Mouse (Mus musculus) embryonic facial prominence, embryonic 12.5 days (tissue): ENCODE measurements at regions not wholly inside any gene's neighbourhood (a gene's known extent, or its start where the extent isn't known, plus 50 kb on each side); places are given as distances from the start of the nearest gene placed in this dataset.
"Not testable (repeated sequence)": the region's sequence is repeated elsewhere in the genome, so short reads cannot be mapped to it uniquely, and the experiment has no call there.

ENCODE experiments used
- ATAC-seq: fragments of 200-750 bp; cut with Nextera tagmentation; 2 replicates; pipeline ENCODE4 v1.8.0; 2017; ENCODE audit not compliant: insufficient number of reproducible peaks, insufficient read depth, low FRiP score, low TSS enrichment
- H3K27ac ChIP-seq: fragments of 300-500 bp; sonication (generic); 2 replicates; pipeline ENCODE4 v1.5.1; 2016; ENCODE audit warnings: mild to moderate bottlenecking
- H3K27me3 ChIP-seq: fragments of 300-500 bp; sonication (generic); 2 replicates; pipeline ENCODE4 v1.6.1; 2016; ENCODE audit warnings: mild to moderate bottlenecking, moderate library complexity
- H3K36me3 ChIP-seq: fragments of 300-500 bp; sonication (generic); 2 replicates; pipeline ENCODE4 v1.6.1; 2016; ENCODE audit warnings: mild to moderate bottlenecking
- H3K4me1 ChIP-seq: fragments of 300-500 bp; sonication (generic); 2 replicates; pipeline ENCODE4 v1.6.1; 2016
- H3K4me2 ChIP-seq: fragments of 300-500 bp; sonication (generic); replicated peaks from 2 replicates; pipeline ENCODE4 v1.6.1; 2016; ENCODE audit warnings: mild to moderate bottlenecking, moderate library complexity
- H3K4me3 ChIP-seq: fragments of 300-500 bp; sonication (generic); 2 replicates; pipeline ENCODE4 v1.5.1; 2016; ENCODE audit warnings: mild to moderate bottlenecking
- H3K9ac ChIP-seq: fragments of 300-500 bp; sonication (generic); 2 replicates; pipeline ENCODE4 v1.6.1; 2016; ENCODE audit warnings: mild to moderate bottlenecking, moderate library complexity
- H3K9me3 ChIP-seq: fragments of 300-500 bp; sonication (generic); 2 replicates; pipeline ENCODE4 v1.6.1; 2016; ENCODE audit warnings: mild to moderate bottlenecking, moderate library complexity
- WGBS: fragments of 180-500 bp; shearing (Covaris S2); methylation state at CpG from one replicate; pipeline ENCODE4 v1.1.7; 2016; 5-methylcytosine and 5-hydroxymethylcytosine counted together

DNA sequence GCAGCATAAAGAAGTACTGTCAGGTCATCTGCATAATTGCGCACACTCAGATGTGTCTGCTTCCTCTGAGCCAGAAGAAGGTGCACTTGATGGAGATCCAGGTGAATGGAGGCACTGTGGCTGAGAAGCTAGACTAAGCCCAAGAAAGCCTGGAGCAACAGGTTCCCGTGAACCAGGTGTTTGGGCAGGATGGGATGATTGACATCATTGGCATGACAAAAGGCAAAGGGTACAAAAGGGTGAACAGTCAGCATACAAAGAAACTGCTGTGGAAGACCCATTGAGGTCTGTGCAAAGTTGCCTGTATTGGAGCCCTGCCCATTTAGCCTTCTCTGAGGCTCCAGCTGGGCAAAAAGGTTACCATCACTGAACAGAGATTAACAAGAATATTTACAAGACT lies 337.0 kb upstream of the Zfp960 start:
- Histone ChIP-seq H3K9ac (no peak overlapping the region), H3K27me3 (no peaks in the 10 kb centered on the region), H3K4me2 (no peak overlapping the region), H3K4me3 (no peak overlapping the region), H3K4me1 (no peaks in the 10 kb centered on the region), H3K36me3 (no peaks in the 10 kb centered on the region), H3K27ac (no peak overlapping the region), H3K9me3 (no peaks in the 10 kb centered on the region)
- no peak for ATAC-seq
- WGBS = 81% methylated on average over 2 of the region's 2 CpGs

DNA sequence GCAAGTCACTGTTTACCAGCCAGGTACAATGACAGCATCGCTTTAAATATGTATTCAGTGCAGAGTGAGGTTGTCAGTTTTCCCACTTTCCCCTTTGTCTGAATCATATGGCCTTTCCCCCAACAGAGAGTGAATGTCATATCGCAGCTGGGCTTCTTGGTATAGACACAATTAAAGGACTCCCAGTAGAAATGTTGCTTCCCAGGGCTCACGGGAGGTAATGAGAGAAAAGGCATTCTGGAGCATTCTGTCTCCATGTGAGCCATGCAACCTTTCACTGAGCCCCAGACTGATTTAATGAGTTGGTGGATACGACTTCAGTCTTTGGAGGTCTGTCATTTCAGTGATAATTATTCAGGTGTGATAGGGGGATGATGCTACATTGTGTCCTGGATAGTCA lies 310.8 kb upstream of the Zfp960 start:
- Histone ChIP-seq H3K4me1 (no peaks in the 10 kb centered on the region), H3K27ac (no peak overlapping the region), H3K9me3 (no peaks in the 10 kb centered on the region), H3K27me3 (no peaks in the 10 kb centered on the region), H3K36me3 (no peaks in the 10 kb centered on the region), H3K4me3 (no peak overlapping the region), H3K9ac (no peak overlapping the region), H3K4me2 (no peak overlapping the region)
- WGBS = 77% methylated on average over 4 of the region's 4 CpGs
- no peak for ATAC-seq

- H3K27me3 ChIP-seq, H3K4me2 ChIP-seq, H3K36me3 ChIP-seq, H3K9me3 ChIP-seq, ATAC-seq, H3K9ac ChIP-seq, H3K4me1 ChIP-seq, H3K27ac ChIP-seq, H3K4me3 ChIP-seq: not testable (repeated sequence)
- 94% methylated on average over 7 of the region's 7 CpGs for WGBS
Observed at GRCm38 (mm10) chr17:16770587-16770986, 293.3 kb upstream of the Zfp960 start.

DNA sequence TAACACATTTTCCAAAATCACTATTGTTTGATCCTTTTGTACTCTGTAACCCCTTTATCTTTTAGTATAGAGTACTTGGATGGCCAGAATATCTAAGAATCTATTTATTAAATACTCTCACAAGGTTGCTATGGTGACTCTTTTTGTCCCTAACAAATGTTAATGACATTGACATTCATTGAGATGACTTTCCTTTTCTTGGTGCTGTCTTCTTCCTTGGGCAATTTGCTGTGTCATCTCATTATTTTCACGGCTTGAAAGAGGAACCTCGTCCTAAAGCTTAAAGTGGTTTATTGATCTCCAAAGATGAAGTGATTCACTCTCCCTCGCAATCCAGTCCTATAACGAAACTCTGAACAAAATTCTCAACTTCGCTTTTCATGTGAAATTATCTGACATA lies 265.6 kb upstream of the Zfp960 start:
- 87% methylated on average over 5 of the region's 5 CpGs for WGBS
- H3K4me1 ChIP-seq = no peaks in the 10 kb centered on the region
- H3K27me3 ChIP-seq = no peaks in the 10 kb centered on the region
- no peaks in the 10 kb centered on the region for H3K9me3 ChIP-seq
- H3K27ac ChIP-seq = no peak overlapping the region
- H3K4me2 ChIP-seq = no peak overlapping the region
- no peaks in the 10 kb centered on the region for H3K36me3 ChIP-seq
- no peak overlapping the region for H3K4me3 ChIP-seq
- H3K9ac ChIP-seq = no peak overlapping the region
- ATAC-seq = no peak

DNA sequence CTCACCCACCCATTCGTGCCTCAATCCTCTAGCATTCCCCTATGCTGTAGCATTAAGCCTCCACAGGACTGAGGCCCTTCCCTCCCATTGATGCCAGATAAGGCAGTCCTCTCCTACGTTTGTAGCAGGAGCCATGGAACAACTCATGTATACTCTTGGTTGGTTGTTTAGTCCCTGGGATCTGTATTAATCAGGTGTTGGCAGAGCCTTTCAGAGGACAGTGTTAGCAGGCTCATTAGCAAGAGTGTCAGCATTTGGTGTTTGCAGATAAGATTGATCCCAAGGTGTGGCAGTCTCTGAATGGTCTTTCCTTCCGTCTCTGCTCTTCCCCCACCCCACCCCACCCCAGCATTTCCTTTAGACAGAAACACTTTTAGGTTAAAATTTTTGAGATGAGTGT lies 258.9 kb upstream of the Zfp960 start:
- Histone ChIP-seq H3K27ac (no peak overlapping the region), H3K27me3 (no peaks in the 10 kb centered on the region), H3K4me3 (no peak overlapping the region), H3K4me1 (no peaks in the 10 kb centered on the region), H3K4me2 (no peak overlapping the region), H3K36me3 (no peaks in the 10 kb centered on the region), H3K9me3 (no peaks in the 10 kb centered on the region), H3K9ac (no peak overlapping the region)
- WGBS = 54% methylated on average over 3 of the region's 3 CpGs
- no peak for ATAC-seq

DNA sequence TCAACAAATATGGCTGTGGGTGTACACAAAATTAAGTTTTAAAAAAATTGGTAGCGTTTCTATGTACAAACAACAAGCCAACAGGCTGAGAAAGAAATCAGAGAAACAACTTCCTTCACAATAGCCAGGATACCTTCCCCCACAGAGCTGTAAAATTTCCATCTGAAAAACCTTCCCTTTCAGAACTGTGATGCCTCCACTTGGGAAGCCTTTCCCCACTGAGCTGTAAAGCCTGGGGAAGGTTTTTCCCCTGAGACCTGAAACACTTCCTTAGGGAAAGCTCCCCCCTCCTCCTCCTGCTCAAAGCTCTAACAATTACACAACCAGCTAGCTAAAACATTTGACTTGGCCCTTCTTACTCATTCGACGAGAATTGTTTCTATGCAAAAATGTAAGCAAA lies 245.5 kb upstream of the Zfp960 start:
- H3K9ac ChIP-seq = no peak overlapping the region
- H3K4me2 ChIP-seq = no peak overlapping the region
- no peaks in the 10 kb centered on the region for H3K36me3 ChIP-seq
- no peak overlapping the region for H3K27ac ChIP-seq
- no peak for ATAC-seq
- H3K27me3 ChIP-seq = no peaks in the 10 kb centered on the region
- no peaks in the 10 kb centered on the region for H3K9me3 ChIP-seq
- H3K4me1 ChIP-seq = no peaks in the 10 kb centered on the region
- H3K4me3 ChIP-seq = no peak overlapping the region
- 32% methylated on average over 3 of the region's 3 CpGs for WGBS

GRCm38 (mm10) chr17:16821716-16822115 lies 242.2 kb upstream of the Zfp960 start:
- H3K9ac ChIP-seq = no peak overlapping the region
- H3K4me2 ChIP-seq = no peak overlapping the region
- H3K36me3 ChIP-seq = no peaks in the 10 kb centered on the region
- no peaks in the 10 kb centered on the region for H3K27me3 ChIP-seq
- H3K9me3 ChIP-seq = no peaks in the 10 kb centered on the region
- no peak overlapping the region for H3K27ac ChIP-seq
- WGBS = 78% methylated on average over 3 of the region's 3 CpGs
- H3K4me3 ChIP-seq = no peak overlapping the region
- no peak for ATAC-seq
- H3K4me1 ChIP-seq = no peaks in the 10 kb centered on the region

- Histone ChIP-seq H3K27me3 (no peaks in the 10 kb centered on the region), H3K36me3 (no peaks in the 10 kb centered on the region), H3K4me2 (no peak overlapping the region), H3K9me3 (no peaks in the 10 kb centered on the region), H3K27ac (no peak overlapping the region), H3K4me3 (no peak overlapping the region), H3K9ac (no peak overlapping the region), H3K4me1 (no peaks in the 10 kb centered on the region)
- 94% methylated on average over 4 of the region's 4 CpGs for WGBS
- no peak for ATAC-seq
Observed at GRCm38 (mm10) chr17:16839152-16839551, 224.8 kb upstream of the Zfp960 start.

DNA sequence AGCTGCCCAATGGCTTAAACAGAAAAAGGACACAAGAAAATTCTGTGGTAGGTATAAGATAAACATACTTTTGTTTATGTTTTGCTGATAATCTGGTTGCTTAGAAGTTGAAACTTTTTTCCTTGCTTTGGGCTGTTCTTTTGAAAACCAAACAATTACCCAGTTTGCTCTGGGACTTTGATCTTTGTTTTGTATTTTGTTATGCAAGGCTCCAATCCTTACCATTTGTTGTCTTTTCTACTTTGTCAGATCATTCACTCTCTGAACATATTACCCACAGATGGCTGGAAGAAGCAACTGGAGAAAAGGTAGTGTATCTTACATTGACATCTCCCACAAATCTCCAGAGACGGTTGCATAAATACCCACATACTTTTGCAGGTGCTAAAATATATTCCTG lies 203.1 kb upstream of the Zfp960 start:
- H3K36me3 ChIP-seq = no peaks in the 10 kb centered on the region
- no peak overlapping the region for H3K4me2 ChIP-seq
- no peak overlapping the region for H3K9ac ChIP-seq
- no peaks in the 10 kb centered on the region for H3K9me3 ChIP-seq
- 53% methylated on average over 1 of the region's 1 CpGs for WGBS
- no peaks in the 10 kb centered on the region for H3K27me3 ChIP-seq
- H3K4me3 ChIP-seq = no peak overlapping the region
- H3K4me1 ChIP-seq = no peaks in the 10 kb centered on the region
- no peak for ATAC-seq
- H3K27ac ChIP-seq = no peak overlapping the region

GRCm38 (mm10) chr17:16900791-16901190 lies 163.1 kb upstream of the Zfp960 start:
- Histone ChIP-seq H3K36me3 (no peaks in the 10 kb centered on the region), H3K9ac (no peak overlapping the region), H3K4me3 (no peak overlapping the region), H3K27me3 (no peaks in the 10 kb centered on the region), H3K27ac (no peak overlapping the region), H3K4me2 (no peak overlapping the region), H3K9me3 (peaks cover 6% of the 10 kb centered on the region; the same call in 1 of the 2 replicates), H3K4me1 (no peaks in the 10 kb centered on the region)
- WGBS = 63% methylated on average over 2 of the region's 2 CpGs
- no peak for ATAC-seq

- no peak overlapping the region for H3K9ac ChIP-seq
- WGBS = 83% methylated on average over 2 of the region's 2 CpGs
- H3K27ac ChIP-seq = no peak overlapping the region
- H3K9me3 ChIP-seq = no peaks in the 10 kb centered on the region
- no peak for ATAC-seq
- H3K4me1 ChIP-seq = no peaks in the 10 kb centered on the region
- H3K27me3 ChIP-seq = no peaks in the 10 kb centered on the region
- H3K36me3 ChIP-seq = no peaks in the 10 kb centered on the region
- no peak overlapping the region for H3K4me2 ChIP-seq
- H3K4me3 ChIP-seq = no peak overlapping the region
Observed at GRCm38 (mm10) chr17:16918191-16918590, 145.7 kb upstream of the Zfp960 start.

DNA sequence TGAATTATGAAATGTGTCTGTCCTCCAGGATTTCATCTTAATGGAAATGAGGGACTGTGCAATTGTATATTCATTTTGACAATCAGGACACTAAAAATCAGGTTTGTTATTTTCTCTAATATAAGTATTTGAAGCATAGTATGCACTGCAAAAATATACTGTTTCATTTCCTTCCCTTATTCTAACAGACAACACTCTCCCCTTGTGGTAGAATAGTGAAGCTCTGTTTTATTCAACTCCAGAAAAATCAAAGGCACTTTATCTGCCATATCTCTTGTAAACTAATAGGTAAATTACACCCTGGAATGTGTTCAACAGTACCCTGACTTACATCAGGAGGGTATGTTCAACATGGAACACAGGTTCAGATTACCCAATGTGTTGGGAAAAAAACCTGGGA lies 137.7 kb upstream of the Zfp960 start:
- Histone ChIP-seq H3K9me3 (no peaks in the 10 kb centered on the region), H3K4me2 (no peak overlapping the region), H3K27me3 (no peaks in the 10 kb centered on the region), H3K9ac (no peak overlapping the region), H3K4me3 (no peak overlapping the region), H3K27ac (no peak overlapping the region), H3K4me1 (no peaks in the 10 kb centered on the region), H3K36me3 (no peaks in the 10 kb centered on the region)
- no peak for ATAC-seq
